Mouse (Mus musculus): ENCODE results near the gene Ccdc130. TPM values are rescaled to one million over a fixed set of nuclear protein-coding genes. Genes with fewer than 3 reads are reported as not detected.

The Ccdc130 gene
- total RNA-seq (2022): 1 to 10 TPM; 4.7 to 8.2 (median 5.8) TPM

GRCm38 (mm10) chr8:84269950-84270773, at the start of gene Ccdc130:
Gene Ccdc130 (minus strand): TSS chr8:84270380.
- peak; percentile 99 to 100 for DNase-seq (ENCODE audit: low spot score in 2 of 2)

- no peak for DNase-seq (ENCODE audit: low spot score in 2 of 2)
Measured at GRCm38 (mm10) chr8:84308376-84308775, 38.2 kb upstream of the Ccdc130 start.

- DNase-seq (ENCODE audit: low spot score in 2 of 2): no peak
Measured at GRCm38 (mm10) chr8:84303951-84304350, 33.8 kb upstream of the Ccdc130 start.

GRCm38 (mm10) chr8:84297029-84297785, 27.0 kb upstream of the Ccdc130 start:
- no peak for DNase-seq (ENCODE audit: low spot score in 2 of 2)

GRCm38 (mm10) chr8:84291688-84292087, 21.5 kb upstream of the Ccdc130 start:
- no peak for DNase-seq (ENCODE audit: low spot score in 2 of 2)

DNA sequence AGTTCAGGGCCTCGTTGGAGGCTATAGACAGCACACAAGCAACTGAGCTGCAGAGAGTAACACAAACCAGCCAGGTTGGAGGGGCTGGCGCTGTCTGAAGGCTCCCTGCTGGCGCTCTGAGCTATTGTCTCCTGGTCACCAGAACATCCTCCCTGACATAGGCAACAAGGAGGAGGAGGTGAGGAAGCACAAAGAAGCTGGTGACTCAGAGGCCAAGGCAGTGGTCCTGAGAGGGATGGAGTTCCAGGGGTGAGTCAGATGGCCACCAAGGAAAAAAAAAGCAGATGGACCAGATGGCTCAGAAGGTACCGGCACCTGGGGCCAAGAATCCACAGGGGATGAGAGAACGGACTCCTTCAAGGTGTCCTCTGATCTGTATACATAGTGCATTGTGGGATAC, 20.9 kb upstream of the Ccdc130 start:
- DNase-seq (ENCODE audit: low spot score in 2 of 2): no peak

DNA sequence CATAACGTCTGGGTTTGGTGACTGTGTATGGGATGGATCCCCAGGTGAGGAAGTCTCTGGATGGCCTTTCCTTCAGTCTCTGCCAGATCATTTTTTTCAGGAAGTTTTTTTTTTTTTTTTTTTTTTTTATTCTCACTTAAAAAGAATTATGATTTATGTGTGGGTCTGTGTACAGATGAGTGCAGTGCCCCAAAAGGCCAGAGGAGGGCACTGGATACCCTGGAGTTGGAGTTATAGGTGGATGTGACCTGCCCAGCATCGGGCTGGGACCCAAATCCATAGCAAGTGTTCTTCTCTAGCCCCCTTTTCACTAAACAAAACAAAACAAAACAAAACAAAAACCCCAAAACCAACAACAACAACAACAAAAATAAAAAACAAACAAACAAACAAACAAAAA, 18.7 kb upstream of the Ccdc130 start:
- DNase-seq (ENCODE audit: low spot score in 2 of 2): no peak

DNA sequence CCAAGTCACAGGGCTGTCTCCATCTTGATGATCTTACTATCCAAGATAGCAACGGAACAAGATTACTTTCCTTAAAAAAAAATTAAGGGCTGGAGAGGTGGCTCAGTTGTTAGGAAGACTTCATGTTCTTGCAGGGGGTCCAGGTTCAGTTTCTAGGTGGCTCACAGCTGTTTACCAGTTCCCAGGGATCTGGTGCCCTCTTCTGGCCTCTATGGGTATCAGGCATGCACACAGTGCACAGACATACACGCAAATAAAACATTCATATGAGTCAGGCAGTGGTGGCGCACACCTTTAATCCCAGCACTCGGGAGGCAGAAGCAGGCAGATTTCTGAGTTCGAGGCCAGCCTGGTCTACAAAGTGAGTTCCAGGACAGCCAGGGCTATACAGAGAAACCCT, 15.5 kb upstream of the Ccdc130 start:
- peak in 1 of 2 experiments; percentile 22 for DNase-seq (ENCODE audit: low spot score in 2 of 2)

- no peak for DNase-seq (ENCODE audit: low spot score in 2 of 2)
Measured at GRCm38 (mm10) chr8:84284608-84285063, 14.5 kb upstream of the Ccdc130 start.

- no peak for DNase-seq (ENCODE audit: low spot score in 2 of 2)
Measured at GRCm38 (mm10) chr8:84280777-84281176, 10.6 kb upstream of the Ccdc130 start.

DNA sequence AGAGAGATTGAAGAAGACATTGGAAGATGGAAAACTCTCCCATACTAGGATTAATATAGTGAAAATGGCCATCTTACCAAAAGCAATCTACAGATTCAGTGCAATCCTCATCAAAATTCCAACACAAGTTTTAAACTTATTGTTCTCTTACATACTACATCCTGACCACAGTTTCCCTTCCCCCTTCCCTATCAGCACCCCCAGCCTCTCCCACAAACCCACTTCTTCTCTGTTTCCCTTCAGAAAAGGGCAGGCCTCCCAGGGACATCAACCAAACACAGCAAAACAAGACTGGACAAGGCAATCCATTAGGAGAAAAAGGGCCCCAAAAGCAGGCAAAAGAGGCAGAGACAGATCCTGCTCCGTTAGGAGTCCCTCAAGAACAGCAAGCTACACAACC, 6.3 kb upstream of the Ccdc130 start:
- no peak for DNase-seq (ENCODE audit: low spot score in 2 of 2)

DNA sequence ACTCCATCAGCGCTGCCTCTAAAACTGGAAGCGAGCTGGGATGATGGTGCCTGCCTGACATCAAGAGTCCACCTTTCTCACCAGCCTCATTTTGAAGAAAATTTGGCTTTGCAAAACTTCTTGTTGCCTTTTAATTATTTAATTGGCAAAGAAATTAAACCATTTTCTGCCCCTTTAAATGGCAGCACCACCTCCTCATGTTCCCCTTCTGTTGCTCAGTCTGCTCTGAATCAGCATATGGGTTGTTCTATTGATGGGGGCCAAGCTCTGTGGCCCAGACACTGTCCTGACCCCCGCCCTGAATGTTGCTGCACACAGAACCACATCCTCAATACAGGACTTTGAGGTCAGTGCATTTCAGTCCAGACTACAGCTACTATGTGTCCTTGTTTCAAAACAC, 3.8 kb upstream of the Ccdc130 start:
- no peak for DNase-seq (ENCODE audit: low spot score in 2 of 2)

GRCm38 (mm10) chr8:84272302-84272701, 2.1 kb upstream of the Ccdc130 start:
- no peak for DNase-seq (ENCODE audit: low spot score in 2 of 2)

DNA sequence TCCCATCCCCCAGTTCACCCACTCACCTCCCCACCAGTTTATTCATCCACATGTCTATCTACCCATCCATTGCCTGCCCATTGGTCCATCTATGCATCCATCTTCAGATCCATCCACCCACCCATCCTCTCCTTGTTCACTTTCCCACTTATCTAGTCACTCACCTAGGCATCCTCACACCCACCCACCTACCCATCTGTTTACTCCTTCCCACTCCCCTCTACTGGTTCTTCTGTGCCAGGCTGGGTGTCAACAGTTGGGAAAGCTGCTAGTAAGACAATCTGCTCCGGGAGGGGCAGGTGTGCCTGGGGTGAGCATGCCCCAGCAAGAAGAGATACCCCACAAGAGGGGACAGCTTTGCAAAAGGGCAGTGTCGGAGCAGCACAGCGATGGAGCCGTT, 9.1 kb downstream of the Ccdc130 start:
- DNase-seq (ENCODE audit: low spot score in 2 of 2): no peak

DNA sequence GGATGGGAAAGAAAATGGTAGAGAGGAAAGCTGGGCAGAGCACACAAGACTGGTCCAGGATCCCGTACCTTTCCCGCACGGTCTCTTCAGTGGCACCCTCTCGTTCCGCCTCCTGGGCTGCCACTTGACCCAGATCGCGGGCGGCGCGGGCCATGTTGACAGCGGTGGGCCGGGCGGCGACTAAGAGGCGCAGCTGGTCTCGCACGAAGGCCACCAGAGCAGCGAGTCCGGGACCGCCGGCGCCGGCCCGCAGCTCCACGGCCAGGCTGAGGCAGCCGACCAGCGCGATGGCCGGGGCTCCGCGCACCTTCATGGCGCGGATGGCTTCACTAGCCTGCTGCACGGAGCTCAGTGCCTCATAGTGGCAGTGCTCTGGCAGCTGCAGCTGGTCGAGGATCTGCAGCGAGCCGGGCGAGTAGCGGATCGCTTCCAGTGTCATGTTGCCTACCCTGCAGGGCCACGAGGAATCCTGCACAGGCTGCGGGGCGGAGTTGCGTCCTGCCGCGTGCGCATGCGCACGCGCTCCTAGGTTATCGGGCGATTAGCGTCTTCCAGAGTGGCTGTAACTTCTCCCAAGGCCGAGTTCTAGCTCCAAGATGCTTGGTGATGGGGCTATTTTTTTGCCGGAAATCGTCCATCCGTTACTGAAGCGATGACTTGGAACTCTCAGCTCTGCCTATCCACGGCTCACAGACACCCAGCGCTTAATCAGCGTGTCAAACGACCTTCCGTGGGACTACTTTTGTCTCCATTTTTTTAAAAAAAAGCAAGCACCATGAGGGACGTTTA, 13.2 kb downstream of the Ccdc130 start, which contains the start of gene Mri1:
Gene Mri1, minus strand, starts transcription at position 505 of the 789 bp plus-strand sequence.
- peak; percentile 61 to 82 for DNase-seq (ENCODE audit: low spot score in 2 of 2)

- no peak for DNase-seq (ENCODE audit: low spot score in 2 of 2)
Measured at GRCm38 (mm10) chr8:84256458-84256821, 13.7 kb downstream of the Ccdc130 start.

DNA sequence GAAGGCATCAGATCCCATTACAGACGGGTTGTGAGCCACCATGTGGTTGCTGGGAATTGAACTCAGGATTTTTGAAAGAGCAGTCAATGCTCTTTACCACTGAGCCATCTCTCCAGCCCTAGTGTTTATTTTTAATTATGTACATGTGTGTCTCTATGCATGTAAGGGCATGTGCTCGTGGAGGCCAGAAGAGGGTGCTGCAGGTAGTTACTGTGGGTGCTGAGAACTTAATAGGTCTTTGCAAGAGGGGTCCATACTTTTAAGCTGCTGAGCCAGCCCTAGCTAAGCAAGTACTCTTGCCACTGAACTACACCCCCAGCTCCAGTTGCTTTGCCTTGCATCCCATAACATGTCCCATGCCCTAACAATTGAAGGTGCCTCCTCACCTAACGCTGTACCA, 14.3 kb downstream of the Ccdc130 start:
- no peak for DNase-seq (ENCODE audit: low spot score in 2 of 2)

DNA sequence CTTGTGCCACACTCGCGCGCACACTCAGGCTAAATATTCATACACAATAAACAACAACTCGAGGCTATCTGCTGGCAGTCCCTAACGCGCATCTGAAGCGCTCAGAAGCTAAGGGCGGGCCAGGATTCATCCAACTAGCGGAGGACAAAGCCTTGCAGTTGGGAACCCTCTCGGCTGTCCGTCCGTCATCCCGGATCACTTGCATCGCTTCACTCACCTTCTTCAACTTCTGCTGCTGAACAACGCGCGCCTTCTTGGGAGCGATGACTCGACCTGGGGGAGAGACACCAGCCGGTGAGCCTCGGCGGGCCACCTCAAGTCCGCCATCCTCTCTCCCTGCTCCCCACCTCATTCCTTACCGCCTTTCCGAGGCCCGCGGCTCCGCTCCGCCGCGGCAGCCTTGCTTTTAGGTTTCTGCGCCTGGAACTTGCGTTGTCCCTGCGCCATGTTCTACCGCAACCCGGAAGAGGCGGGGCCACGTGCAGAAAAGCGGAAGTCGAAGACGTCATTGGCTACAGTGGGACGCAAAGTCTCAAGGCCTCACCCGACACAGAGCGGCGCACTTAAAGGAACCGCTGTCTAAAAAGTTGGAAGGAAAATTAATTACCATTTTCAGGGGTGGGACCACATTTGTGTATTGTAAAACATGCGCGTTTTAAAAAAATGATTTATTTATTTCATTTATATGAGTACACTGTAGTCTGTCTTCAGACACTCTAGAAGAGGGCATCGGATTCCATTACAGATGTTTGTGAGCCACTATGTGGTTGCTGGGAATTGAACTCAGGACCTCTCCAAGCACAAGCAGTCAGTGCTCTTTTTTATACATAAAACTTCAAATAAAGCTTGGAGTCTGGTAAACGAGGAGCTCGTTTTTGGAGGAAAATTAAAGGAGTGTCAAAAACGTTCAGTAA, 20.7 kb downstream of the Ccdc130 start, which contains the start of gene D8Ertd738e:
Gene D8Ertd738e, minus strand, starts transcription at position 463 of the 914 bp plus-strand sequence.
- peak; percentile 77 to 82 for DNase-seq (ENCODE audit: low spot score in 2 of 2)

GRCm38 (mm10) chr8:84241821-84242220, 28.4 kb downstream of the Ccdc130 start:
- no peak for DNase-seq (ENCODE audit: low spot score in 2 of 2)

DNA sequence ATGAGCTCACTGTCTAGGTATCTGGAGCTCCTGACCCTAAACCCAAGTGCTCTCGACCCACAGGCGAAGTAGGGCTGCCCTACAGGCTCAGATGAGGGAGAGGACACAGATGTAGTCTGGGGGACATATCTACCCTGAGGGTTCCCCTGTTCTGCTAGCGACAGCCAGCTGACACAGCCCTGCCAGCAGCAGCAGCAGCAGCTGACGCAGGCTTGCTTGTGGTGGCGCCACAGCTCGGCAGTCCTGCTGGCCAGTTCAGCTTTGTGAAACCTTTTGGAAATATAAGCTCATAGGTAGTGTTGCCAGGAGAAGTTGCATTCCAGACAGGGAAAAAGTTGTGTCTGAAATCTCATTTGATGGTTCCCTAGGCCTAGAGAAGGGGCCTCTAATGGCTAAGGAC, 29.0 kb downstream of the Ccdc130 start:
- no peak for DNase-seq (ENCODE audit: low spot score in 2 of 2)
